ENCODE assay signal across 14 mouse cellular contexts in the genomic region with DNA sequence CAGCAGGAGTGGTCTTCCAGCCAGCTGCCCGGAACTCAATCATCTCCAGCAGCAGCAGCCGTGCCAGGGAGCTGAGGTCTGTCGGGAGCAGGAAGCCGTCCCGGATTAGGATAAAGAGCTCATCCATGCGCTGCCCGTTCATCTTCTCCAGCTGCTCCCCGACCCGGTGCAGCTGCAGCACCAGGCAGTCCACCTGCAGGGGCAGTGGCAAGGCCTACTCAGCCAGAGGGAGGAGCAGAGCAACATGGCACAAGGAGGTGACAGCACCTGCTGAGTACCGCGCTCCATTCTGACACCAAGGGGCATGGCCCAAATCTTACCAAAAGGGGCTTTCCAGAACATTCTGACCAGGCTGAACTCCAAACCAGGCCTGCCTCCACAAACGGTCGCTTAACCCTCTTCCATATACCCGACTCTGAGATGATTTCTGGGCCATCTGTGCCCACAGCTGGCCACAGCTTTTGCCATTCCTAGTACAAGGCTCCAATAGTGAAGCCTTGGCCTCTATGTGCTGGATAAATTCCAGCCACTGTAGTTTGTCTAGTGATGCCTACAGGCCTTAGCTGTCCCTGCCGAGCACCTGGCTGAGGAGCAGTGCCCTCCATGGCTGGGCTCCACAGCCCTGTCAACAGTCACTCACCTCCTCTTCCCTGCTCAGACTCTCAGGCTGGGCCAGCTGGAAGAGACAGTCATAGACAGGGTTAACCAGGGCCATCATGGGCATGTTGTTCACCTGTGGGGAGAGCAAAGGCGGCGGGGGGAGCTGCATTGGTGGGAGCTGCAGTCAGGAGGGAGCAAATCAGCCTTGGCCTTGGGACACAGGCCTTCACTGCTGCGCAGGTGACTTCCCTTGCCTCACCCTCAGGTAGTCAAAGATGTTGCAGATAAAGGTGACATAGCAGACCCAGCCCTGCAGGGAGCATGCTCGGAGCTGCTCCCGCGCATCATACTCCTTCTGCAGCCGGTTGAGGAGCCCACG. TPM values are rescaled to one million over a fixed set of nuclear protein-coding genes. Genes with fewer than 3 reads are reported as not detected.
DNase-seq lines count a peak whose midpoint lies in the region; ATAC-seq and TF ChIP-seq lines count a peak whose summit lies in the region.
"Had no signal": no experiment of that assay in that cellular context is flagged by ENCODE, and none has a peak within 500 bp of the region (broad histone marks: within the 10 kb centered on the region; RNA-seq: fewer than 3 reads in every experiment).

No protein-coding gene starts in this region.

- no peak for ATAC-seq in cerebellum, adult (ENCODE audit: insufficient number of reproducible peaks, low FRiP score, low TSS enrichment)
- ATAC-seq: forebrain, embryonic 16.5 days; intestine, embryonic 15.5 days had no signal

- no peak for TF ChIP-seq CTCF in layer of hippocampus, adult 2 months (conservative IDR thresholded peaks at IDR 0.05)

- H3K4me3 ChIP-seq in layer of hippocampus, adult 2 months: no peak overlapping the region
- H3K4me3 ChIP-seq: intestine, embryonic 15.5 days; lung, embryonic 15.5 days had no signal

- H3K27ac ChIP-seq in layer of hippocampus, adult 2 months: peak overlapping the region; percentile 57; the same call in 1 of the 2 replicates
- H3K27ac ChIP-seq: intestine, embryonic 15.5 days; lung, embryonic 15.5 days had no signal

- peak; percentile 46 to 69 for DNase-seq in cerebellum, postnatal 14 days
- no peak for DNase-seq in layer of hippocampus, adult 2 months (ENCODE audit: low spot score in 2 of 2)
- no peak for DNase-seq in layer of hippocampus, adult 18-20 months (ENCODE audit: low spot score in 2 of 2)
- DNase-seq in right cerebral cortex, postnatal 10 days (ENCODE audit: low spot score in 2 of 2): peak; percentile 69 to 78
- no peak for DNase-seq in right cerebral cortex, adult 2 months (ENCODE audit: low spot score in 2 of 2)
- DNase-seq in retina, postnatal 7 days (ENCODE audit: low read depth, low spot score): peak; percentile 71
- no peak for DNase-seq in ovary, postnatal 14 days (ENCODE audit: low spot score)
- DNase-seq: heart, postnatal 10 days; liver; right cerebral cortex, postnatal 4 days had no signal

RNA-seq across cellular contexts. Expression of a gene that starts 4.1 kb away (rescaled TPM):
- 10 to 100 TPM; 19.5 to 22.5 TPM for total RNA-seq in layer of hippocampus, adult 2 months (2021)
- total RNA-seq in layer of hippocampus, adult 18-20 months (2021): 10 to 100 TPM; 18.9 to 19.4 TPM

RNA-seq across cellular contexts. Expression of a gene that starts 4.9 kb away (rescaled TPM):
- 10 to 100 TPM; 67.9 to 91.9 TPM for total RNA-seq in layer of hippocampus, adult 2 months (2021)
- total RNA-seq in layer of hippocampus, adult 18-20 months (2021): 10 to 100 TPM; 68.6 to 73.5 TPM

RNA-seq across cellular contexts. Expression of a gene that starts 5.0 kb away (rescaled TPM):
- 10 to 100 TPM; 50.4 to 50.8 TPM for total RNA-seq in layer of hippocampus, adult 2 months (2021)
- 10 to 100 TPM; 49.0 to 50.1 TPM for total RNA-seq in layer of hippocampus, adult 18-20 months (2021)

RNA-seq across cellular contexts. Expression of a gene that starts 19.4 kb away (rescaled TPM):
- total RNA-seq in layer of hippocampus, adult 2 months (2021): 10 to 100 TPM; 60.4 to 66.6 TPM
- 10 to 100 TPM; 59.2 to 61.9 TPM for total RNA-seq in layer of hippocampus, adult 18-20 months (2021)

RNA-seq across cellular contexts. Expression of a gene that starts 44.5 kb away (rescaled TPM):
- 10 to 100 TPM; 48.7 to 49.3 TPM for total RNA-seq in layer of hippocampus, adult 2 months (2021)
- total RNA-seq in layer of hippocampus, adult 18-20 months (2021): 10 to 100 TPM; 46.8 to 48.6 TPM

Comparison
In these comparisons a context has a peak if more than half of its experiments do, and no peak if none do; other contexts are left out.
1. DNase-seq: peak in cerebellum, postnatal 14 days (2 of 2), right cerebral cortex, postnatal 10 days (2 of 2) and retina, postnatal 7 days (single experiment); none in layer of hippocampus, adult 2 months (0 of 2), layer of hippocampus, adult 18-20 months (0 of 2), right cerebral cortex, adult 2 months (0 of 2) and ovary, postnatal 14 days (single experiment).